Mouse (Mus musculus): ENCODE data around the gene Mrgprg.
A peak's percentile ranks its signal among the peaks of the same experiment; 100 is the strongest.

The Mrgprg gene

DNA sequence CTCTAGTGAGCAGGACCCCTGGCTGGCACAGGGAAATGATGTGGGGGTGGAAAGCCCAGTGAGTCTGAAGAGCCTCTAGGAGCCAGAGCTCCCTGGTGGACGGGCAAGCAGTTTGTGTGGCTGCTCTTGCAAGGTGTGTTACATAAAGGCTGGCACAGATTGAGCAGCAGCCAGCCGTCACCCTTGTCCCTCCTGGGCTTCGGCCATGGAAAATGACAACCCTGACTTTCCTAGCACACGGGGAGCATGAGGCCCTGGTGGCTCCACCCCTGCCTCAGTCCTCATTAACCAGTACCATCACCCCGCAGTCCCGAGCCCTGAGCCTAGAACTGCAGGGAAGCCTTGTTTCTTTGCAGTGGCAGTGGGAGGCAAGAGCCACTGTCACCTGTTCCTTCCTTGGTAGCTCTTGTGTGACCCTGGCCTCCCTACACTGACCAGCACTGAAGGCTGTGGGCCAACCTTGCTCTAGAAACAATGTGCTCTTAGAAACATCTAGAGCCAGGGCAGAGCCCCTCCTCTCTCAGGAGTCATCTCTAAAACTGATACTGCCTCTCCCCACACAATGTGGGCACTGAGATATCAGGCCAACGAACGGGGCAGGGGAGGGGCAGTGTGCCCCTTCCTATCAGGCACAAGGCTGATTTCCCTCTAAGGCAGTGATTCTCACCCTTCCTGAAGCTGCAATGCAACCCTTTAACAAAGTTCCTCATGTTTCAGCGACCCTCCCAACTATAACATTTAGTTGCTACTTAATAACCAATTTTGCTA is 11.3 kb downstream of the Mrgprg start:
- DNase-seq, result peak in 1 of 2 experiments; percentile 32

DNA sequence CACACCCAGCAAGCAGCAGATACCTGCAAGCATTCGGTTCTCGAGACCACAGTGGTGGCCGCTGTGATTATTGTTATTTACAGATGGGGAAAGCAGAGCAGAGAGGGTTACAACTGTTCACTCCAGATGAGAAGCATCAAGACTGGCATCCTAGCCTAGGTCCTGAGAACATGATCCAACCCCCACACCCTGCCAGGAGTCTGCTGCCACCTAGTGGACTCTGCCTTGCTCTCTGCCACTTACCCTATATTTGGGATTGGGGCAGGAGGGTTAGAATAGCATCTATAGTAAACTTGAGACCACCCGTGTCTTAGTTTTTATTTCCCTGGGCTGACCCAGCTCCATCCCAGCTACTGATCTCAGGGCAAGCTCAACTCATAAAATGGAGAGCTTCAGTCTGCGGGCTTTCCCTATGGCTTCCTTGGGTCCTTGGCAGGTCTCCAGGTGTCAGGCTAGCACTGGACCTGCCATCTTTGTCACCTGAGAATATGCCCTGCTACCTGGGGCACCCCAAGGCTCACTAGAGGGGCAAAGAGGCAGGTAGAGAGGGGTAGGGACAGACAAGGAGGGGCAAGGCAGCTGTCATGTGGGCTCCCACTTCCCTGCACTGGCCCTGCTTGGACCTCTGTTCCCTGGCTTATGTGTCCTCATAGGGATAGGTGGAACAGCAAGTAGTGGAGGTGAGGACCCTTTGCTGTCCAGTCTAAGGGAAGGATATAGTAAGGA is 12.6 kb downstream of the Mrgprg start:
- peak; percentile 54 to 60 for DNase-seq

DNA sequence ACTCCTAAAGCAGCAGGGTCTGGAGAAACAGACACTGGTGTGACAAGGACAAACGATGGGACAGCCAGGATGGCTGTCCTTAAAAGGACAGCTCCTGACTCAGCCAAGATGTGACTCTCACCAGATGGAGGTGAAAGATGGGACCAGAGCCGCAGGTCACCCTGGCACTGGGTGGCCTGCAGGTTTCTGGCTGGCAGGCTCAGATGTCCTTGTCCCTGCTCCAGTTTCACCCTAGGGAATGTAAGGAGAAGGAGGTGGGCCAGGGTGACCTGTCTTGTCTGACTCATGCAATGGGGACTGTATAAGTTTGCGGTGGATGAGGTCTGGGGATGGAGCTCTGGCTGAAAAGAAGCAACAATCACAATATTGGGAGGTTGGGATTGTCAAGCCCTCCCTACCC is 14.2 kb downstream of the Mrgprg start:
- DNase-seq, result peak; percentile 33 to 47

DNA sequence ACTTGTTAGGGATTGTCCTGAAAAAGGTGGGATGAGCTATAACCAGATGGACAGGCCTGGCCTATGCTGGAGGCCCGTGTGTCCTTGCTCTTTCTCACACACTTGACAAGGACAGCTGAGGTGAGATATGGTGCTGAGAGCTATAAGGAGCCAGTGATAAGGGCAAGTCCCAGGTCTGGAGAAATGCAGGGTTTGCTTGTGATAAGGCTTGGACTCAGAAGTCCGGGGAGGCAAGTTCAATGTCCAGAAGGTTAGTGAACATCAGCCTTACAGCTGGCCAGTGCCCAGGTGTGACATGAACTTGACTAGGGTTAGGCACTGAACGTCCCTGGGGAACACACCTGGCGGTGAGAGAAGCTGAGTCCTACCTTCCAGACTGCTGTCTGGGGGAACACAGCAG is 14.7 kb downstream of the Mrgprg start:
- DNase-seq, result no peak

DNA sequence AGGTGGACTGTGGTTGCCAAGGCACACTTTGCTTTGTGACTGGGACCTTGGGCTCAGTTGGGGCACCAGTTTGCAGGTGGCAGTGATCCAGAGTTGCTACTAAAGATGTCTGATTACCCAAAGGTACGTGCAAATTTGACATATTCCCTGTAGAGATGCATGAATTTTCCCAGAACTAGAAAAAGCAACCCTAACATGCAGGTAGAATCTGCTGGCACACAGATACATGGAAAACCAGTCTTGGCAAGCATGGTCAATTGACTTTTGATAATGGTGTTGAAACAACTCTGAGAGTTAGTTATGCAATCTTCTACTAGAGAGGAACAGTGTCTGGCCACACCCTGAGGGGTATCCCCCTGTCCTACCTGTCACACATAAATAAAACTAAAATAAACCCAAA is 15.4 kb downstream of the Mrgprg start:
- DNase-seq, result no peak

DNA sequence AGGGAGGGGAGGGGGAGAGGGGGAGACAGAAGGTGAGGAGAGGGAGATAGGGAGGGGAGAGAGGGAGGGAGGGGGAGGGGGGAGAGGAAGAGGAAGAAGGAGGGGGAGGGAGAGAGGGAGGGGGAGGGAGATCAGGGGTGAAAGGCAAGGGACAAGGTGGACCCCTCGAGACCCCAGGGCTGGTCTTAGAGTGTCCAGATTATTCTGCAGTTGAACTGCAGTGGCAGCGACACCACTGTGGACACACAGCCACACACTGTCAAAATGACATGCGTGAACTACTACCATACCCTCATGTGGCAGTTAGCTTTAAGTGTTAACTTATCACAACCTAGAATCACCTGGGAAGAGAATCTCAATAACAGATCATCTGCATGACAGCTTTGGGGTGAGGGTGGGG is 17.7 kb downstream of the Mrgprg start:
- DNase-seq, result no peak

DNA sequence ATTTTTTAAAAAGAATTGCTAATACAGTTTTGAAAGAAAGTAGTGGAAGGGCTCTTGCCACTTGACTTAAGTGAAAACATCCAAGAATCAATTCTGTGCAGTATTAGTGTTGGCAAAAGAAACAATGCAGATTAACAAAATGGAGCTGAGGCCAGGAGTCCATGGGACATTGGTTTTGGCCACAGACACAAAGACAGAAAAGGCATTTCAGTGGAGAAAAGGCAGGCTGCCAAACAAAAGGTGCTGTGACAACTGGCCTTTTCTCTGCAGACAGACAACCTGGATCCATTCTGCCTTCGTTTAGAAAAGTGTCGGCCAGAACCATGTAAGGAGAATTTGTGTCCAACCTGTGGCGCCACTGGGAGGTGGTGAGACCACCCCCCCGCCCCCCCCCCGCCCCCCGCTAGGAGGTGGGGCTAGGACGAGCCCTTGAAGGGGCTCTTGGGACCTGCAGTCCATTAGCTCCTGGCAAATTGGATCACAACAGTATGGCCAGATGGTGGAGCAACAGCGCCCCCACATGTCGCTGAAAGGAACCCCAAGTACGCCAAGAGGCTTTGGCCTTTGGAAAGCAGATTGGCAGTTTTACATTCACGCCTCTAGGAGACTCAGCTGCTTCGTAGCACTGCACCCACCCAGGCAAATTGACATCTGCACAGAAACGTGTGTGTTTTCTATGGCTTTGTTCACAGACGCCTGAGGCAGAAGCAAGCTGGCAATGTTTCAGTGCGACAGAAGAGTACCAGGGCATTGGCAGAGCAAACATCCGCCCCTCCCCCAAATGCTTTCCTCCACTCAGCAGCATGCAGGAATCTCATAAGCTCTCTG is 18.5 kb downstream of the Mrgprg start:
- DNase-seq, result peak; percentile 77 to 85

DNA sequence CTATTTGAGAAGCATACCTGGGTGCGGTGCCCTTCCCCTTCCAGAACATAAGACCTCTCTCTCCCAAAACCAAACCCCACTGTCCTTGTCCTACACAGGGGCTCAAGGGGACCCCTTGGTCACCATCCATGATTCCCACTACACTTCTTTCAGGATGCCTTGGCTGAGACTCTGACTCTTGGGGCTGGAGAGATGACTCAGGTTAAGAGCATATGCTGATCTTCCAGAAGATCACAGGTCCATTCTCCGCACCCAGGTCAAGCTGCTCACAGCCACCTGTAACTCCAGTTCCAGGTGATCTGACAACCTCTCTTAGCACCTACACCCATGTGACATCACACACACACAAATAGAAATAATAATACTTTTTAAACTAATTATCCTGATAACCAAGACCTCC is 26.1 kb downstream of the Mrgprg start:
- no peak for DNase-seq

DNA sequence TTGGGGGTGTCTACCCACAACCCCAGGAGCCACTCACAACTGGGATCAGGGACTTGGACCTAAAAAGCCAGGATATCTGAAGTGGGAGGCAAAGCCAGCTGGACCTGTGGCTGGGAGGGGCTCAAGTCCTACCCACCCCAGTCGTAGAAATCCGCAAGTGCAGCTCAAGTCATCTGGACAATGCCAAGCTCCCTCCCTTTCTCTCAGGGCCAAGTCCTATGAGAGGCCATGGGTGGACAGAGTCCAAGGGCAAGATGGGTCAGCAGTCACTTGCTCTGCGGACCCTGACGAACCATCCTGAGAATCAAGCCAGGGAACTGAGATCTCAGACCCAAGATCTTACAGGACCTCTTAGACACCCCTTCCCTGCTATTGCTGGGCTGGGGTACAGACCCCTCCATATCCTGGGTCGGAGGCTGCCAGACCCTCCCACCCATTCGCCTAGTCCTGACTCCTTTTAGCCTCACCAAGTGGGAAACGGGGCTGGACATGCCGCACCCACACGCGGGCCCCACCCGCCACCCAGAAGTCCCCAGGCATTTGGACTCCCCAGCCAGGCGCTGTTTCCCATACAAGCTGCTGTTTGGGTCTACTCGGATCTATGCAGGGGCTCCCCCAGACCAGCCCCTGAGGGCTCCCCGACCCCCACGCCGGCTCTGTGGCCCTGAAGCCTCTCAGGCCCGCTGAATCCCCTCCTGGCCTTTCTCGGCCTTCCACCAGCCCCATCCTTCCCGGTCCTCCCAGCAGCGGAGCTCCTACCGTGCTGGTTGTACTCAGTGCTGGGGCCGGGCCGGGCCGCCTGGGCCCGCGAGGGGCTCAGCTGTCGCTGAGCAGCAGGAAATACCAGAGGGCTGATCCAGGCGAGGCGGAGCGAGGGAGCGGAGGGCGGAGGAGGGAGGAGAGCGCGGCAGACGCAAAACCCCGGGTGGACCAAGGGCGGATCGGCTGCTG is 27.0 kb downstream of the Mrgprg start:
- DNase-seq, result peak; percentile 43 to 49

DNA sequence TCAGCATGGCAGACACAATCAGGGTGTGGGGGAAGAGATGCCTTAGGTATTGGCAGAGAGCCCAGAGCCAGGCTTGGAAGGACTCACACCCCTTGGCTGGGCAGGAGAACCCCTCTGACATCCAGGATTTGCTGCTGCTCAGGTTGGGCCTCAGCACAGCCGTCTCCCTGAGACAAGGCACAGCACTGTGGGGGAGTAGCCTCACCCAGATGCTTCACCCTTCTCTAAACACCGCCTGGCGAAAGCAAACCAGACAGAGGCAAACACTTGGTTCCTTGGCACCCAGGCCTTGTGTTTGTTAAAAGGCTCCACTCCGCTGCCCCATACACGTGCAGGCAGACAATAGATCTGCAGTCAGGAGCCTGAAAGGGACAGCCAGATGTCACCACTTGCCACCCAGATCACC is 28.2 kb downstream of the Mrgprg start:
- DNase-seq, result no peak

DNA sequence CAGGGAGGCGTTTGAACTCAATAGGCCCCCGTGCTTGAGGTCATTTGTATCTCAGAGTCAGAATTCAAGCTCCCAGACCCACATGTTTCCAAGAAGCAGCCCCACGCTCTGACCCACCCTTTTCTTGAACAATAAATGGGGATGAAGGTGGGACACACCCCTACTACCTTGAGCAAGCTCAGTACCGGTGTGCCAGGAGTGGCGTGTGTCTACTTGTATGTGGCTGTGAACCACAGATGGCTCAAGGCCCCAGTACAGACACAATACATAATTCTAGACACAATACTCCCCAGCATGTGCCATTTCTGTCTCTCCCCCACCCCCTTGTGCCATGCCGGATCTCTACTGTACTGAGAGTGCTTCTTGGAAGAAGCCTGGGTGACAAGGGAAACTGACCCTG is 28.6 kb downstream of the Mrgprg start:
- no peak for DNase-seq

DNA sequence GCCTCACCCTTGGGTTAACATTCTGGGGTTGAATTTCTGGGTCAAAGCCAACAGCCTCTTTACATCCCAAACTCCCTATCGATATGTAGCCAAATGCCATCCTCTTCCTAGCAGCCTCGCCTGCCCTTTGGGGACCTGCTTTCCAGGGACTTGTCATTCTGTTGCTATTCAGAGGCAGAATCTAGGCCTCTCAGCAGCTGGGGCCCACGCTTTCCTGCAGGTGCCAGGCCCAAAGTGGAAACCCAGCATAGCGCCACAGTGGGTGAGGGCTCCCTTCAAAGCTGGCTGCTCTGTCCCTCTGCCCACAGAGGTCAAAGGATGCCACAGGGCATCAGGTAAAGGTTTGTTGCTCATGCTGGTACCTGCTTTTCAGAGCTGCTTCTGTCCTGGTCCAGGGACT is 33.0 kb downstream of the Mrgprg start:
- DNase-seq, result no peak

DNA sequence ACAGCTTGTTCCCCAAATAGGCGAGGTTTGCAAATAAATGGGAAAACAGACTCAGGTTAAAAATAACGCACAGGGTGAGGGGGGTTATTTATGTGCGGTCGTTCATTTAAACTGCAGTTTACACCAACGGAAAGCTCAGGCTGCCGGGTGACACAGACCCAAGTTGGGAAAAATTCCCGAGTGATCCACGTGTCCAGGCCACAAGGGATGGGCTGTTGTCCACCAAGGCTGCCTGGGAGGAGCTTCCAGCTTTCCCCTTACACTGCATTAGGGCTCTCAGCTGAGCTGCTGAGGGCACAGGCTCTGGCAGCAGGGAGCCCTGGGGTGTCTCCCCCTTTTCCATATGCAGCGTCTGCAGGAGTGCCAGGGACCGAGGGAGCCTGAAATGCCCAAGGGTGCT is 36.9 kb downstream of the Mrgprg start:
- no peak for DNase-seq

DNA sequence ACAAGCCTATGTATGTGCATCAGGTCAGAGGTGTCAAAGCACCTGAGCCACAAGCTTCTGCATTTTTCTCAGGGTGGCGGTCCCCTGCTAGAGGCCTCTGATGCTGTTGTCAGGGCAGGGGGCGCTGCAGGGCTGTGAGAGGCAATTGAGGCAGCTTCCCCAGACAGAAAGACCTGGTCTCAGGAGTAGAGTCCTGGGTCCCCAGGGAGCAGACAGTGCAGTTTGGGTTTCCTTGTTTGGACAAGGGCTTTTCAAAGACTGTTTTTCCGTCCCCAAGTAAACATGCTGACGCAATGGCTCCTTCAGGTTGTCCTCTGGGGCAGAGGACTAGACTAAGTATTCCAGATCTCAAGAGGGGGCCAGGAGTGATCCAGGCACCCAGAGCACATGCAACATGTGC is 40.4 kb downstream of the Mrgprg start:
- DNase-seq, result no peak

DNA sequence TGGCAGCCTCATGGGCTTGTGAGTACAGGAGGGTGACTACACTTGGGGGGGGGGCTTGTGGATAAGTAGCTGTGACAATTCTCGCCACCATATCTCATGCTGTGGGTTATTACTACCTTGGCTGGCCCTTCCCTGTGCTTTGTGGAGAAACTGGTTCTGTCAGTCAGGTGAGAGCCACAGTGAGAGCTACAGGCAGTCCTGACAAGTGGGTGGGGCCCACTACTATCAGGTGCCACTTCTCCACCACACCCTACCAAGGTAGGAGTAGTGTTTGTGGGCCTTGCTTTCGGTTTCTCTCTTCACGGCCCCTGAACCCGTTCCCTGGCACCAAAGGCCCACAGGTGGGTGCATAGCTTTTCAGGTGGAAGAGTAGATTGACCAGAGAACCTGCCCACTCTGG is 43.0 kb downstream of the Mrgprg start:
- DNase-seq, result no peak

DNA sequence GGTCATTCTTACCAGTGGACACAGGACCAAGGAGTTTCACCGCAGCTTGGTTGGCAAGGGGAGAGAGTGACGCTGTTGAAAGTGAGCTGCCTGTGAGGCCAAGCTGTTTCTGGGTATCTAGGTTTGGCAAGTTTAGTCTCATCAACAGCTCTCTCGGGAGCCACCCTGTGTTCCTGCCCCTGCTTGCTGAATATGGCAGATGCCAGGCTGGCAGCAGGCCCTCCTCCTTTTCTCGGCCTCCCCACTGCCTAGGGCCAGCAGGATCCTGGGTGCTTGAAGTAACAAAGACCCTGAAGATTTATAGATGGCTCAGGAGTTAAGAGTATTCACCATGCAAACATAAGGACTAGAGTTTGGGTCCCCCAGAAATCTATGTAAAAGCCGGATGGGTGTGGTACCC is 44.1 kb downstream of the Mrgprg start:
- DNase-seq, result no peak

DNA sequence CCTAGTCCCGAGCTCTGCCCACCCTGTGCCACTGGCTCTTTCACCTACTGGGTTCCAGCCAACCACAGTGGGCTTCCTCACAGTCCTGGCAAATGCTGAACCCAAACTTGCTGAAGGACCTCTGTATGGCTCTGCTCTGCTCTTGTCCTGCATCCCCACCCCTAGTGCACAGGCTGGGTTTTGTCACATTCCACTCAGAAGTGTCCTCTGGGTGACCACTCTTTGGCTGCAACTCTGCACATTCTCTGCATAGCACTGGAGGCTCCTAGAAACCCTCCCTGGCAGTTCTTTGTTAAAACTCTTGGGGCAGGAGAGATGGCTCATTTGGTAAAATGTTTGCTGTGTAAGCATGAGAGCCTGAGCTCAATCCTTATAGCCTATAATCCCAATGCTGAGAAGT is 49.0 kb downstream of the Mrgprg start:
- DNase-seq, result no peak
